Comparison of ENCODE assay signal across 13 mouse cellular contexts in the genomic region with DNA sequence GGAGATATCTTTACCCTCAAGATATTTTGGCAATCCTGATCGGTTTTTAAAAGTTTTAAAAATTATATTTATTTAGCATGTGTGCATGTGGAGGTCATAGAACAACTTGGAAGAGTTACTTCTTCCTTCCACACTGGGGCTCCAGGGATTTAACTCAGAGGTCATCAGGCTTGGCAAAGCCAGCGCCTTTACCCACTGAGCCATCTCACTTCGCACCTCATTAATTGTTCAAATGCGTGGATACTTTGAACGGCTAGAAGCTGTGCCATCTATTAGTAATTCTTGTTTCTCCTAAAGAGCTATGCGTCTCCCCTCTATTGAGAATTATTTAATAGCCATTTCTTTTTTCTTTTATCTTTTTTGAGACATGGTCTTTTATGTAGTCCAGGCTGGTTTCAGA.
"Had no signal": no experiment of that assay in that cellular context is flagged by ENCODE, and none has a peak within 500 bp of the region (broad histone marks: within the 10 kb centered on the region; RNA-seq: fewer than 3 reads in every experiment).

No protein-coding gene starts in this region.

- H3K27me3 ChIP-seq: kidney, embryonic 15.5 days; limb, embryonic 12.5 days; limb, embryonic 15.5 days; liver, embryonic 12.5 days; liver, embryonic 15.5 days; lung, embryonic 15.5 days had no signal

- H3K9me3 ChIP-seq: kidney, embryonic 15.5 days; limb, embryonic 12.5 days; limb, embryonic 15.5 days; liver, embryonic 12.5 days; liver, embryonic 15.5 days; lung, embryonic 15.5 days had no signal

- DNase-seq: kidney, adult 11 months; kidney, postnatal 10 days; kidney, postnatal 4 days; left cerebral cortex, postnatal 4 days; midbrain, embryonic 14.5 days; thymus, adult 18-20 months; thymus, postnatal 36 days had no signal

- H3K4me3 ChIP-seq: kidney, embryonic 15.5 days; limb, embryonic 12.5 days; limb, embryonic 15.5 days; liver, embryonic 12.5 days; liver, embryonic 15.5 days; lung, embryonic 15.5 days had no signal

- H3K4me1 ChIP-seq: limb, embryonic 12.5 days; limb, embryonic 15.5 days; liver, embryonic 12.5 days; liver, embryonic 15.5 days had no signal

- H3K27ac ChIP-seq: kidney, embryonic 15.5 days; limb, embryonic 12.5 days; limb, embryonic 15.5 days; liver, embryonic 12.5 days; liver, embryonic 15.5 days; lung, embryonic 15.5 days had no signal
